Mouse (Mus musculus) forelimb bud, embryonic 11.5 days (tissue): ENCODE measurements around the gene Zfp182.

Source experiments
- DNase-seq: peaks from one replicate; pipeline ENCODE4 v3.0.0-alpha.2; 2012; ENCODE audit warnings: low read depth, low spot score

The Zfp182 gene

GRCm38 (mm10) chrX:21061866-21062543, at the start of gene Zfp182:
Zfp182 (minus strand) TSS chrX:21062316.
- DNase-seq, result peak; percentile 71

- no peak for DNase-seq
Observed at GRCm38 (mm10) chrX:21089867-21090239, 27.7 kb upstream of the Zfp182 start.

- peak; percentile 69 for DNase-seq
Observed at GRCm38 (mm10) chrX:21088983-21089866, 27.1 kb upstream of the Zfp182 start, which contains the start of gene Zfp300. Zfp300 (minus strand) TSS chrX:21089527.

GRCm38 (mm10) chrX:21088645-21088982, 26.5 kb upstream of the Zfp182 start:
- no peak for DNase-seq

GRCm38 (mm10) chrX:21068106-21068505, 6.0 kb upstream of the Zfp182 start, which contains the start of gene Spaca5:
Spaca5 (plus strand) TSS chrX:21068406.
- DNase-seq, result no peak

GRCm38 (mm10) chrX:21062544-21062890, 401 bp upstream of the Zfp182 start:
- DNase-seq, result no peak

GRCm38 (mm10) chrX:21061460-21061859, 656 bp downstream of the Zfp182 start:
- DNase-seq, result no peak

- no peak for DNase-seq
Observed at GRCm38 (mm10) chrX:20980901-20981300, 81.2 kb downstream of the Zfp182 start.
